11 mouse cellular contexts compared by ENCODE assay signal in genomic region chr5:150114007-150114406, GRCm38 (mm10). TPM values are rescaled to one million over a fixed set of nuclear protein-coding genes. Genes with fewer than 3 reads are reported as not detected.
DNase-seq lines count a peak whose midpoint lies in the region; ATAC-seq and TF ChIP-seq lines count a peak whose summit lies in the region.
"Had no signal": no experiment of that assay in that cellular context is flagged by ENCODE, and none has a peak within 500 bp of the region (broad histone marks: within the 10 kb centered on the region; RNA-seq: fewer than 3 reads in every experiment).

No protein-coding gene starts in this region.

- no peaks in the 10 kb centered on the region for H3K36me3 ChIP-seq in liver, embryonic 14.5 days (replicated peaks; ENCODE audit: control insufficient read depth, insufficient read depth, low read depth)
- no peaks in the 10 kb centered on the region for H3K36me3 ChIP-seq in liver, embryonic 11.5 days (ENCODE audit: control insufficient read depth, insufficient read depth, low read length)
- H3K36me3 ChIP-seq: lung, embryonic 15.5 days; neural tube, embryonic 12.5 days had no signal

- H3K4me1 ChIP-seq in liver, embryonic 14.5 days (replicated peaks; ENCODE audit: control insufficient read depth in 2 of 2, insufficient read depth in 2 of 2, low read length in 1 of 2) = peaks cover 0 to 14% of the 10 kb centered on the region in 2 experiments; a peak in 3 of 4 replicates
- peaks cover 8% of the 10 kb centered on the region; the same call in 1 of the 2 replicates for H3K4me1 ChIP-seq in liver, embryonic 11.5 days (replicated peaks; ENCODE audit: control insufficient read depth, insufficient read depth, low read length)
- H3K4me1 ChIP-seq in bone marrow macrophage, adult 2 months (ENCODE audit: control insufficient read depth, insufficient read depth, low read length) = peaks cover 8% of the 10 kb centered on the region

- no peak overlapping the region for H3K4me2 ChIP-seq in liver, embryonic 14.5 days (ENCODE audit: low read depth)
- H3K4me2 ChIP-seq in liver, embryonic 11.5 days = no peak overlapping the region
- H3K4me2 ChIP-seq: lung, embryonic 15.5 days; neural tube, embryonic 12.5 days had no signal

- no peak overlapping the region for H3K27ac ChIP-seq in liver, embryonic 14.5 days
- no peak overlapping the region for H3K27ac ChIP-seq in liver, embryonic 11.5 days (ENCODE audit: low read depth, low read length)
- H3K27ac ChIP-seq in bone marrow macrophage, adult 2 months (ENCODE audit: insufficient read depth, low read depth, low read length) = no peak overlapping the region
- H3K27ac ChIP-seq: lung, embryonic 15.5 days; neural tube, embryonic 12.5 days had no signal

- ATAC-seq in cerebellum, adult (ENCODE audit: insufficient number of reproducible peaks, low FRiP score, low TSS enrichment) = no peak
- no peak for ATAC-seq in liver, embryonic 14.5 days (ENCODE audit: insufficient read depth)
- ATAC-seq in liver, embryonic 11.5 days (replicated peaks; ENCODE audit: low FRiP score) = no peak
- no peak for ATAC-seq in monocyte, adult 5-6 weeks (replicated peaks; ENCODE audit: insufficient number of reproducible peaks, low FRiP score, low TSS enrichment, poor library complexity, severe bottlenecking)

- 49% methylated on average over 7 of the region's 7 CpGs for WGBS in liver, embryonic 14.5 days (ENCODE audit: insufficient replicate concordance)
- 70% methylated on average over 7 of the region's 7 CpGs for WGBS in liver, embryonic 11.5 days

- H3K4me3 ChIP-seq in liver, embryonic 14.5 days (ENCODE audit: insufficient read depth in 1 of 2, low read depth in 2 of 2, low read length in 2 of 2) = no peak overlapping the region
- H3K4me3 ChIP-seq in liver, embryonic 11.5 days (ENCODE audit: low read depth, low read length) = no peak overlapping the region
- H3K4me3 ChIP-seq in bone marrow macrophage, adult 2 months (ENCODE audit: insufficient read depth, low read length) = no peak overlapping the region
- H3K4me3 ChIP-seq: lung, embryonic 15.5 days; neural tube, embryonic 12.5 days had no signal

- no peaks in the 10 kb centered on the region for H3K9me3 ChIP-seq in liver, embryonic 14.5 days (ENCODE audit: control insufficient read depth, low read length)
- no peaks in the 10 kb centered on the region; the same call in 1 of the 2 replicates for H3K9me3 ChIP-seq in liver, embryonic 11.5 days (ENCODE audit: control insufficient read depth, low read length)
- H3K9me3 ChIP-seq: lung, embryonic 15.5 days had no signal

- no peaks in the 10 kb centered on the region for H3K27me3 ChIP-seq in liver, embryonic 14.5 days (ENCODE audit: control insufficient read depth, insufficient read depth, low read length)
- H3K27me3 ChIP-seq in liver, embryonic 11.5 days (replicated peaks; ENCODE audit: control insufficient read depth, insufficient read depth, low read length) = no peaks in the 10 kb centered on the region
- H3K27me3 ChIP-seq: lung, embryonic 15.5 days; neural tube, embryonic 12.5 days had no signal

- TF ChIP-seq POLR2A in bone marrow macrophage, adult 2 months (IDR thresholded peaks at IDR 0.05; ENCODE audit: borderline replicate concordance, low read depth, low read length) = no peak

- DNase-seq in cerebellum, postnatal 14 days = peak; percentile 52 to 80
- DNase-seq in liver, embryonic 14.5 days (ENCODE audit: low read depth in 3 of 3, low spot score in 3 of 3) = no peak
- DNase-seq in liver, embryonic 11.5 days (ENCODE audit: low spot score) = no peak
- peak; percentile 52 for DNase-seq in testis, postnatal 10 days (ENCODE audit: low spot score)
- DNase-seq in adrenal gland, adult 2 months = no peak
- DNase-seq: cerebellum, adult 11-12 months had no signal

- TF ChIP-seq CTCF in liver, embryonic 14.5 days (IDR thresholded peaks at IDR 0.05; ENCODE audit: low read depth) = peak; percentile 79
- peak; percentile 68 for TF ChIP-seq CTCF in bone marrow macrophage, adult 2 months (IDR thresholded peaks at IDR 0.05; ENCODE audit: low read depth, low read length)

- TF ChIP-seq EP300 in liver, embryonic 14.5 days (IDR thresholded peaks at IDR 0.05; ENCODE audit: low read depth) = no peak

- no peak overlapping the region for H3K9ac ChIP-seq in liver, embryonic 14.5 days (replicated peaks)
- H3K9ac ChIP-seq in liver, embryonic 11.5 days (ENCODE audit: low read depth, low read length) = no peak overlapping the region
- H3K9ac ChIP-seq: lung, embryonic 15.5 days; neural tube, embryonic 12.5 days had no signal

RNA-seq across cellular contexts. Expression of gene Fry, which starts 4.4 kb away (rescaled TPM):
- polyA plus RNA-seq in liver, embryonic 14.5 days (2012; rRNA removed) = 1.3 and 1.4 TPM in 2 replicates
- 1.9 and 2.5 TPM in 2 replicates for polyA plus RNA-seq in liver, embryonic 14.5 days (2014; fragmentation: Nextera tagmentation; extraction: Ambion mirVana)
- 3.5 and 5.5 TPM in 2 replicates for polyA plus RNA-seq in liver, embryonic 11.5 days (2014; fragmentation: Nextera tagmentation; extraction: Ambion mirVana)
- 10.1 and 10.5 TPM in 2 replicates for polyA plus RNA-seq in bone marrow macrophage, adult 2 months (2012; ENCODE audit: insufficient read depth, insufficient read length, missing spikeins)
- 41.4 to 79.7 TPM (median 51.4 TPM) in 3 replicates for total RNA-seq in monocyte, adult 5-6 weeks (2017)
- 10 to 100 TPM; 27.0 to 44.4 TPM for total RNA-seq in adrenal gland, adult 2 months (2021)
- polyA plus RNA-seq in adrenal gland, adult 2 months (2012; rRNA removed) = 15.6 and 16.4 TPM in 2 replicates

Comparison
In these comparisons a context has a peak if more than half of its experiments do, and no peak if none do; other contexts are left out.
1. DNase-seq: peak in cerebellum, postnatal 14 days (2 of 2) and testis, postnatal 10 days (single experiment); none in liver, embryonic 14.5 days (0 of 3), liver, embryonic 11.5 days (single experiment) and adrenal gland, adult 2 months (single experiment).